Mouse (Mus musculus) adrenal gland, postnatal 0 days (tissue): ENCODE data around the gene Mrpl12. TPM values are rescaled to one million over a fixed set of nuclear protein-coding genes. Genes with fewer than 3 reads are reported as not detected.

ENCODE experiments used
- polyA plus RNA-seq: library from polyadenylated mRNA; unstranded; fragments of >200 nt; fragmentation: Nextera tagmentation; extraction: Ambion mirVana; gene quantifications from 2 replicates; pipeline ENCODE4 v1.2.1, GENCODE M21; 2015

Gene Mrpl12
- 164 and 216 TPM in 2 replicates for polyA plus RNA-seq

DNA sequence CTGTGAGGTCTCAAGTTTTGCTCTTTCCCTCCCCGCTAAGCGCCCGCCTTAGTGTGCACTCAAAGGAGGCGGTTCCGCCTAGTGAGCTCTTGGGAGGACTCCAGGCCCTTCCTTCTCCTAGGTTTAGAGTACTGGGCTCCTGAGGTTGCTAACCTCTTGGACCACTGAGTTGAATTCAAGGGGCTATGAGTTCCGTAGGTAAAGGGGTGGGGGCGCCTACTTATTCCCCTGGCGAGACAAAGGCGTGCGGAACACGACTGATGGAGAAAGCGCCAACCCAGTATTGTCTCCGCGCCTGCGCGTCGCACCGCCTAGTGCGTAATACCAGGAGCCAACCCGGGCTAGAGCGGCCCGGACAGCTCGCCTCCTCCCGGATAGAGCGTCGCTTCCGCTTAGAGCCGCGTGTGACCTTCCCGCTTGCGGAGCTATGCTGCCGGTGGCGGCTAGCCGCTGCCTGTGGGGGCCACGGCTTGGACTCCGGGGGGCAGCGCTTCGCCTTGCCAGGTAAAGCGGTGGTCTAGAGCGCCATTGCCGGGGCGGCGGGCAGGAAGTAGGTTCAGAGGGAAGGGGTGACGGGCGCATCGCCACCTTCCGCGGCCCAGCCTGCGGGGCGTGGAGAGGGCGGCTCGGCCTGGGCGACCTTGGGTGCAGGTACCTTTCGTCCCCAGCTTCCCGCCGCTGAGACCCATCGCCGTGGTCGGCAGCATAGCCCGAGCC, at the start of gene Mrpl12:
Mrpl12 (plus strand) TSS at position 349 of the 717 bp plus-strand sequence.

DNA sequence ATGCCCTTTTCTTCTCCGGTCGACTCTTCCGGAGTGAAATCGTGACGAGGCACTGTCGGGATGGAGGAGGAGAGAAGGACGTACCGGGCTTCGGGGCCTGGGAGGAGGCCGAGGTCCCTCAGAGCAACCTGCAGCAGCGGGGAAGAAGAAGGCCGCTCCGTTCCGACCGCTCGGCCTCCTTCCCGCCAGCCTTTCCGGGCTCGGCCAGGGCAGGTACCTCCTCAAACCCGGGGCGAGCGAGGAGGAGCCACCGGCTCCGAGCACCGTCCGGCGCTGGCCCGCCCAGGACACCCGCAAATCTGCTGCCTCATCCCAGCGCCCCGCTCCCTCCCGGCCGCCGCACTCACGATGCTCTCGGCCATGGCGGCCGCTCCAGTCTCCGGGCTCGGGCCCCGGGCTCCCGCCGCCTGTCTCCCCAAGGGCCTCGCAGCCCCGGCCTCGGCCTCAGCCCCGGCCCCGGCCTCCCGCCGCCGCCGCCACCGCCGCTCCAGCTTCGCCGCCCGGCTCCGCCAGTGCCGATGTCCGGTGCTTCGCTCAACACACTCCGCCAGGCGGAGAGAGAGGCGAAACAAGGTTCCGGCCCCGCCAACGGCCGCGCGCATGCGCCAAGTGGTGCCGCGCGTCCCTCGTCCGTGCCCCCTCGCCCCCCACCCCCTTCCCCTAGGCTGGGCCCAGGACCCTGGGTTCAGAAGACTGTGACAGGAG, 47.1 kb upstream of the Mrpl12 start, which contains the start of gene Nploc4:
Nploc4 (minus strand) TSS at position 557 of the 705 bp plus-strand sequence.

DNA sequence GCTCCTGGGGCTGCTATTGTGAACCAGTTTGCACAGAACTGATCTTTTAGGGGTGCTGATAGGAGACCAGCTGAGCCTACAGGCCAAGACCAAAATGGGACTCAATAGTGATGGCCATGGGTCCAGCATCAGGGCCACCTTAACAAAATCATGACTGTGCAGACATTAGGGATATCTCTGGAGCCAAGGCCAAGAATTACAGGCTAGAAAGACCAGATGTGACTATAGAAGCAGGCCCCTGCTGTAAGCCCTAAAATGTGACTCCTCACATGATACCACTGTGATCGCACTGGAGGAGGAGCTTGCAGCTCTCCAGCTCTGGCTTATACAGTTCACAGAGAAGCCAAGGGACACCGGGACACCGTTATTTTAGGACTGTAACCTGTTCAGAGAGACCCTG, 42.1 kb upstream of the Mrpl12 start, which contains the start of gene Tspan10:
Tspan10 (plus strand) TSS at position 301 of the 400 bp plus-strand sequence.

DNA sequence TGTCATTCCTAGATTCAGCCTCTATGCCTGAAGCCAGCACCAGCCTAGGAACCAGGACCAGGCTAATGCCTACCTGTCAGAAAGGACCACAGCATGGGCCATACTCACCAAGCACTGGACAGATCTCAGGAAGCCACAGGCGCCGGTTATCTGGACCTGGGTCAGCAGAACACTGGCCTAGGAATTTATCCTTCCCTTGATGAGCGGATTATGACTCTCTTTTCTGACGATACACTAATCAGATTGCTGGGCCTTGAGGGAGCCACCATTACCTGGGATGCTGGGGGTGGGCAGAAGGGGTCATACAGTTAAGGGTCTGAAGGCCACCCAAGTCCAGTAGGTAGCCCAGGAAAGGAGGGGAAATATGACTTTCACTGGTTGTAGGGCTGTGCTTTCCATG, 31.1 kb upstream of the Mrpl12 start, which contains the start of gene Pde6g:
Pde6g (minus strand) TSS at position 195 of the 400 bp plus-strand sequence.

DNA sequence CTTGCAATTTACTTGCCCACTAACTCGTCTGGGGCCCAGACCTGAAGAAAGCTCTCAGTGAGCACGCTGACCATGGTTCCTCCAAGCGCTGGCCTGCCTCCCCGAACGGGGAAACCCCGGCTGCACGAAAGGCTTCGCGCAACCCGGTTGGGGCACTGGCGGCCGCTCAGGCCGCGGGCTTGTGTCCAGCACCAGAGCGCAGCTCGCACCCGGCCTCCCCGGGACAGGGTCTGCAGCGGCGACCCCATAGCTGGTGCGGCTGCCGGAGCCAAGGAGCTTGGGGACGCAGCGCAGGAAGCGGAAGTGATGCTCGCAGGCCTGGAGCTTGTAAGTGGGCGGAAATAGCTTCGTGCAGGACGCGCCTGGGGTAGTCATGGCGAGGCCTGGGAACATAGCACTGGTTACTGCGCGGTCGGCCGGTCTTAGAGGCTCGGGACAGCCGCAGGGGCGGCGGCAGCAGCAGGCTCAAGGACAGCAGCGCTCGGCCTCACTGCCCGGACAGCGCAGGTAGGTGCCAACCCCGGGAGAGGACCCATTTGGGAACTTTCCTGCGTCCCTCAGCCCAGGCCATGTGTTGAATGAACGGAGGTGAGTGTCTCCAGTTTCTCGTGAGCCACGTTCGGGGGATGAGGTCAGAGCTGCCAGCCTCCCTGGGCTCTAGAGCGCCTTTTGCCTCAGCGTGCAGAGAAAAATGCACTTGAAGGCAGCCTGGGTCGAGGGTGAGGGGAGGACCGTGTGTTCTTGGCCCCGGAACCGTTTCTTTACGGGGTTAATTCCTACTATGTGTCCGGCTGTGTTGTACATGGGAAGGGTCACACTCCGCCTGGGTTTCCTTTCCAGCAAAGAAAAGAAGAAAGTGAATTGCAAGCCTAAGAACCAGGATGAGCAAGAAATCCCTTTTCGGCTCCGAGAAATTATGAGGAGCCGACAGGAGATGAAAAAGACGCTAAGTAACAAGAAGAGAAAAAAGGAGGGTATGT, 26.4 kb upstream of the Mrpl12 start, which contains the start of the genes Oxld1 and Ccdc137:
Oxld1 (minus strand) TSS at position 297 of the 980 bp plus-strand sequence.
Ccdc137 (plus strand) TSS at position 344 of the 980 bp plus-strand sequence.

DNA sequence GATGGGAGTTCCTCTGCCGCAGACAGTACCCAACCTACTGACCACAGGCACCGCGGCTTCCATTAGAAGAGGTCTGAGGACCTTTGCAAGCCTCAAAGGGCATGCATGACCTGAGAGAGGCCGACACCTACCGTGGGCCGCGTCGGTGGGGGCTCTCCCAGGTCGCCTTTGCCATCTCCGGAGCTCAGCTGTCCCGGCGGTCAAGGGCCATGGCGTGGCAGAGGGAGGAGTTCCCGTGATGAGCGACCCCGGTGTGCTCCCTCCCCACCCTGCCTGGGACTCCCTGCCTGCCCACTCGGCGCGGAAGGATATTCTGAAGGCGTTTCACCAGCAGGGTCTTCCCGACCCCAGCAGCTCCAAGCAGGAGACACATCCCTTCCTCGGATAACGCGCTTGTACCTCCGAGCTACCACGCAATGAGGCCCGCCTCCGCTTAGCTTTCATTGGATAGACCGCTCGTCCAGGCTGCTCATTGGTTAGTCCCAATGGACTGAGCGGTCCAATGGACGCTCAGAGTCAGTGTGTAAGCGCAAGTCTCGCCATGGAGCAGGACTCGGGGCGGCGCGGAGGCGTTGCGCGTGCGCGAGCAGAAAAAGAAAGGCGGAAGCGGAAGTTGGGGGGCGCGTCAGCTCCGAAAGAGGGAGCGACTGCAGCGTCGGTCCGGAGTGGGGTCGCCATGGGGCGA, 17.2 kb upstream of the Mrpl12 start, which contains the start of gene Arl16:
Arl16 (minus strand) TSS at position 557 of the 685 bp plus-strand sequence.

DNA sequence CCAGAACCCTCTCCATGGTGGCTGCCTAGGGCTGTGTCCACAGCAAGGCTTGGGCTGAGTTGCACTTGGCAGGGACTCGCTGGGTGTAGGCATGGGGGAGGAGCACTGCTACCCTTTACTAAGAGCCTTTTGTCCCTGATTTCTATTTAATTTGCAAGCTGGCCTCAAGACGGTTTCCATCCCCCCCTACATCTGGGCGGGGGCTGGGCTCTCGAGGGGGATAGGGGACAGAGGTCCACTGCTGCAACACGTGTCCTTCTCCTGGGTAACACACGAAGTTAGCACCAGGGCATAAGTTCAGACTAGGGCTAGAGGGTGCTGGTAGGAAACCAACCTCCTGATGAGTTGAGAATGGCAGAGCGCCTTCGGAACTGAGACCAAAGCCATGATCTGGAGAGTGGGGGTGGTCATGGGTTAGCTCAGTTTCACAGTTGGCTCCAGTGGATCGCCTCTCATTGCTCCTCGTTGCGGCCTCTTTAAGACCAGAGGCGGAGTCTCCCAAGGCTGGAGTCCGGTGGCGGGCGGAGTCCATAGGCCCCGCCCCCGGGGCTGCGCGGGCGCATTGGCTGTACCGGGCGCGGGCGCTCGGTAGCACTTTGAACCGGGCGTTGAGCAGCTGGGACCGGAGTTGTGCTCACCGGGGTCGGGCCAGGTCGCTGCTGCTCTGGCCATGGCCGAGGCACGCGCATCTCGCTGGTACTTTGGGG, 7.1 kb downstream of the Mrpl12 start, which contains the start of gene Slc25a10:
Slc25a10 (plus strand) TSS at position 524 of the 707 bp plus-strand sequence.

DNA sequence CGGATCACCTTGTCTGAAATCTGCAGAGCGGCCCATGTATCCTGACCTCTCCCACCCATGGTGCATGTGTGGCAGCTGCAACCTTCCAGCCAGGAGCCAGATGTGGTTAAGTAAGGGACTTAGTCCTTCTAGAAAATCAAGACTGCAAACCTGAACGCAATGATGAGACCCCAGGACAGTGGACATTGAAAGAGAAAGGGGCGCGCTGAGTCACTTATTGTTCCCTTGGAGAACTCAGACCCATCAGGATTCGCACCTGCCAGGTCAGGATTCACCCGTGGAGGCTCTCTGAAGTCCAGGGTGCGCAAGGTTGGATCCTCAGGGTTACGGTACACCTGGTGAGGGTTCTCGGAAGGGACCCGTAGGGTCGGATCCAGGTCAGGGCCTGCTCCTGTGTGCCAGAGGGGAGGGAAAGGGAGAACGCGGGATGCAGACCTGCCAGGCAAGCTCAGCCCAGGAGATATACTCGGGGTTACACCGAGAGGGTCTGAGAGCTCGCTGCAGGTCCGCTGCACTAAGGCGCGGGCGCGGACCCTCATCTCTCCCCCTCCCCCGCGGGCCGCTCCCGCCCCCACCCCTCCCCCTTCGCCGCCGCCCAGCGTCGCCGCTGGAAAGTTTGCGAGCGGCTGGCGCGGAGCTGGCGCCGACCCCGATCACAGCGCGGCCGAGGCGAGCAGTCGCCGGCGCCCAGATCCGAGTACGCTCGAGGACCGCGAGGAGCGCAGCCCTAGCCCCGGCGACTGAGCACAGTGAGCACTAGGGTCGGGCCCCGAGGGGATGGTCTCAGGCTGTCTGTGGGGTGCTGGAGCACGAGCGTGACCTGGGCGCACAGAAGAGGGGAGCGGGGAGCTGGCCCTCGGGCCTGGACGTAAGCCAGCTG, 45.9 kb downstream of the Mrpl12 start, which contains the start of gene Gcgr:
Gcgr (plus strand) TSS at position 615 of the 880 bp plus-strand sequence.

Other genes starting within 250 kb of the Mrpl12 start
- 924 and 1,111 TPM in 2 replicates for gene Actg1, start 136.1 kb upstream of the Mrpl12 start, polyA plus RNA-seq
- 0.49 and 0.69 TPM in 2 replicates for gene Fscn2, start 123.1 kb upstream of the Mrpl12 start, polyA plus RNA-seq
- gene Faap100, start 105.8 kb upstream of the Mrpl12 start, polyA plus RNA-seq = 15.2 and 21.4 TPM in 2 replicates
- 20.4 and 26.7 TPM in 2 replicates for gene Nploc4, start 46.9 kb upstream of the Mrpl12 start, polyA plus RNA-seq
- not detected in 2 replicates for gene Tspan10, start 42.0 kb upstream of the Mrpl12 start, polyA plus RNA-seq
- not detected in 2 replicates for gene Pde6g, start 31.1 kb upstream of the Mrpl12 start, polyA plus RNA-seq
- 54.3 and 83.5 TPM in 2 replicates for gene Oxld1, start 26.5 kb upstream of the Mrpl12 start, polyA plus RNA-seq
- 17.7 and 21.3 TPM in 2 replicates for gene Ccdc137, start 26.5 kb upstream of the Mrpl12 start, polyA plus RNA-seq
- 38.6 and 47.5 TPM in 2 replicates for gene Arl16, start 17.0 kb upstream of the Mrpl12 start, polyA plus RNA-seq
- 37.8 and 83.2 TPM in 2 replicates for gene Slc25a10, start 7.2 kb downstream of the Mrpl12 start, polyA plus RNA-seq
- gene Gcgr, start 46.1 kb downstream of the Mrpl12 start, polyA plus RNA-seq = 2.4 and 2.5 TPM in 2 replicates
- 173 and 184 TPM in 2 replicates for gene Mcrip1, start 65.1 kb downstream of the Mrpl12 start, polyA plus RNA-seq
- 0.39 and 1.3 TPM in 2 replicates for gene Ppp1r27, start 66.5 kb downstream of the Mrpl12 start, polyA plus RNA-seq
- 393 and 466 TPM in 2 replicates for gene P4hb, start 88.6 kb downstream of the Mrpl12 start, polyA plus RNA-seq
- 318 and 341 TPM in 2 replicates for gene Arhgdia, start 97.0 kb downstream of the Mrpl12 start, polyA plus RNA-seq
- 271 and 273 TPM in 2 replicates for gene Alyref, start 113.8 kb downstream of the Mrpl12 start, polyA plus RNA-seq
- 152 and 197 TPM in 2 replicates for gene Anapc11, start 113.8 kb downstream of the Mrpl12 start, polyA plus RNA-seq
- 1.7 and 3.3 TPM in 2 replicates for gene Npb, start 123.9 kb downstream of the Mrpl12 start, polyA plus RNA-seq
- gene Pcyt2, start 133.3 kb downstream of the Mrpl12 start, polyA plus RNA-seq = 62.0 and 82.8 TPM in 2 replicates
- 33.3 and 62.9 TPM in 2 replicates for gene Sirt7, start 140.6 kb downstream of the Mrpl12 start, polyA plus RNA-seq
- 18.1 and 19.0 TPM in 2 replicates for gene Mafg, start 149.0 kb downstream of the Mrpl12 start, polyA plus RNA-seq
- 5.8 and 9.0 TPM in 2 replicates for gene Pycr1, start 159.2 kb downstream of the Mrpl12 start, polyA plus RNA-seq
- gene Myadml2, start 163.5 kb downstream of the Mrpl12 start, polyA plus RNA-seq = 0.22 and 0.95 TPM in 2 replicates
- 6.2 and 6.7 TPM in 2 replicates for gene Notum, start 176.6 kb downstream of the Mrpl12 start, polyA plus RNA-seq
- gene Aspscr1, start 188.4 kb downstream of the Mrpl12 start, polyA plus RNA-seq = 103 and 122 TPM in 2 replicates
- 228 and 364 TPM in 2 replicates for gene Cenpx, start 229.1 kb downstream of the Mrpl12 start, polyA plus RNA-seq
- 22.0 and 34.8 TPM in 2 replicates for gene Lrrc45, start 229.3 kb downstream of the Mrpl12 start, polyA plus RNA-seq
- gene Rac3, start 236.9 kb downstream of the Mrpl12 start, polyA plus RNA-seq = 18.1 and 52.1 TPM in 2 replicates
- 54.9 and 76.1 TPM in 2 replicates for gene Dcxr, start 242.7 kb downstream of the Mrpl12 start, polyA plus RNA-seq
- gene Cbr2, start 247.5 kb downstream of the Mrpl12 start, polyA plus RNA-seq = 16.6 and 17.6 TPM in 2 replicates